Mouse (Mus musculus) C2C12 (cell line): Measurements from ENCODE around the gene Patj. TPM values are rescaled to one million over a fixed set of nuclear protein-coding genes. Genes with fewer than 3 reads are reported as not detected.

ENCODE experiments used
- H3K27me3 ChIP-seq: one replicate; pipeline ENCODE4 v1.6.1; 2011; ENCODE audit not compliant: control insufficient read depth, insufficient read depth, insufficient read length
- H3K36me3 ChIP-seq: one replicate; pipeline ENCODE4 v1.6.1; 2011; ENCODE audit not compliant: control insufficient read depth, insufficient read depth
- H3K4me3 ChIP-seq: one replicate; pipeline ENCODE4 v1.5.1; 2011; ENCODE audit warnings: mild to moderate bottlenecking, control low read depth; ENCODE audit not compliant: poor library complexity, insufficient read depth, severe bottlenecking
- H3K79me2 ChIP-seq: one replicate; pipeline ENCODE4 v1.6.1; 2011; ENCODE audit not compliant: control insufficient read depth, insufficient read depth
- H3K79me3 ChIP-seq: one replicate; pipeline ENCODE4 v1.6.1; 2011; ENCODE audit warnings: low read depth, control low read depth
- H3ac ChIP-seq: one replicate; pipeline ENCODE3; 2011; ENCODE audit warnings: low read depth; ENCODE audit not compliant: control insufficient read depth, insufficient read length
- CEBPB ChIP-seq: IDR thresholded peaks from one replicate; pipeline ENCODE4 v1.6.1; 2011; ENCODE audit warnings: low read depth, mild to moderate bottlenecking, control low read depth, moderate library complexity
- CTCF ChIP-seq: IDR thresholded peaks from one replicate; pipeline ENCODE4 v1.5.1; 2011; ENCODE audit not compliant: control insufficient read depth, insufficient read depth, insufficient read length
- FOSL1 ChIP-seq: IDR thresholded peaks from one replicate; pipeline ENCODE4 v1.8.0; 2011; ENCODE audit warnings: mild to moderate bottlenecking, low read length; ENCODE audit not compliant: poor library complexity, insufficient read depth, severe bottlenecking
- MAX ChIP-seq: IDR thresholded peaks from one replicate; pipeline ENCODE4 v1.6.1; 2011; ENCODE audit warnings: mild to moderate bottlenecking, control low read depth
- MYOD1 ChIP-seq: IDR thresholded peaks from one replicate; pipeline ENCODE4 v1.6.1; 2011; ENCODE audit warnings: low read depth; ENCODE audit not compliant: control insufficient read depth, insufficient read length
- MYOG ChIP-seq: IDR thresholded peaks from one replicate; pipeline ENCODE4 v1.6.1; 2011; ENCODE audit not compliant: control insufficient read depth, insufficient read length; ENCODE audit errors: extremely low read depth
- USF1 ChIP-seq: IDR thresholded peaks from one replicate; pipeline ENCODE4 v1.6.1; 2011; ENCODE audit warnings: low read depth, mild to moderate bottlenecking, control low read depth, moderate library complexity
- polyA plus RNA-seq: library from polyadenylated mRNA; unstranded; fragments of >200 nt; fragmentation: generic; extraction: Trizol; gene quantifications from one replicate; pipeline ENCODE4 v1.2.1, GENCODE M21; 2012; ENCODE audit warnings: missing spikeins

Patj gene
- polyA plus RNA-seq, 1 experiment: 3.3 TPM

GRCm38 (mm10) chr4:98666451-98666850 is 270.9 kb downstream of the Patj start:
- no peaks in the 10 kb centered on the region for H3K36me3 ChIP-seq

GRCm38 (mm10) chr4:98667009-98667408 is 271.4 kb downstream of the Patj start:
- Histone ChIP-seq H3K27me3 (no peaks in the 10 kb centered on the region), H3K79me2 (no peaks in the 10 kb centered on the region), H3ac (no peak overlapping the region), H3K79me3 (no peaks in the 10 kb centered on the region), H3K4me3 (no peak overlapping the region), H3K36me3 (no peaks in the 10 kb centered on the region)
- TF ChIP-seq USF1: no peak
- TF ChIP-seq FOSL1: no peak
- TF ChIP-seq MAX: no peak
- no peak for TF ChIP-seq CTCF
- no peak for TF ChIP-seq CEBPB
- TF ChIP-seq MYOG: no peak
- no peak for TF ChIP-seq MYOD1

More at GRCm38 (mm10) chr4:98666451-98666850, 270.9 kb downstream of the Patj start:
- Histone ChIP-seq H3K79me2 (no peaks in the 10 kb centered on the region), H3K27me3 (no peaks in the 10 kb centered on the region), H3K4me3 (no peak overlapping the region), H3K79me3 (no peaks in the 10 kb centered on the region), H3ac (no peak overlapping the region)
- no peak for TF ChIP-seq CTCF
- TF ChIP-seq MYOD1: no peak
- no peak for TF ChIP-seq FOSL1
- no peak for TF ChIP-seq MAX
- TF ChIP-seq CEBPB: no peak
- no peak for TF ChIP-seq MYOG
- no peak for TF ChIP-seq USF1

DNA sequence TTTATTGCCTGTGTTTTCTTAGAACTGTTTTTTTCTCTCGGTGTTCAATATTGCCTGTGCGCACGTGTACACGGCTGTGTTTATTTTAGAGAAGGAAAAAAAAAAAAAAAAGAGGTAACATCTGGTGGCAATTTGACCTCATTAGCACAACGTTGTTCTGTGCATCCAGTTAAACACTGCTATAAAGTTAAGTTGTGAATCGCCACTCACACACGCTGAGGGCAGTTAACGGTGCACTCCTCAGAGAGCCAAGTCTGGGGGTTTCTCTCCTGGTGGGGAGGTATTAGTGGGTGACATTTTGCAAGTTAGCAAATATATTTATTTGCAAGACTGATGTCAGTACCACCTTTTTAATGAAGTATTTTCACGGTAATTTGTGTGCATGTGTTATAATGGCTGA is 281.9 kb downstream of the Patj start:
- H3K79me2 ChIP-seq: no peaks in the 10 kb centered on the region
- no peak overlapping the region for H3K4me3 ChIP-seq
- H3K36me3 ChIP-seq: no peaks in the 10 kb centered on the region
- H3K79me3 ChIP-seq: no peaks in the 10 kb centered on the region
- H3K27me3 ChIP-seq: no peaks in the 10 kb centered on the region
- H3ac ChIP-seq: no peak overlapping the region
- no peak for TF ChIP-seq MAX
- no peak for TF ChIP-seq USF1
- TF ChIP-seq CEBPB: no peak
- TF ChIP-seq MYOD1: no peak
- no peak for TF ChIP-seq CTCF
- TF ChIP-seq FOSL1: no peak
- no peak for TF ChIP-seq MYOG

- Histone ChIP-seq H3K4me3 (no peak overlapping the region), H3K36me3 (no peaks in the 10 kb centered on the region), H3K79me2 (no peaks in the 10 kb centered on the region), H3ac (no peak overlapping the region), H3K27me3 (no peaks in the 10 kb centered on the region), H3K79me3 (no peaks in the 10 kb centered on the region)
- TF ChIP-seq CTCF: no peak
- TF ChIP-seq CEBPB: no peak
- no peak for TF ChIP-seq MAX
These were observed 291.2 kb downstream of the Patj start for GRCm38 (mm10) chr4:98686678-98687267.

- Histone ChIP-seq H3K4me3 (no peak overlapping the region), H3K36me3 (no peaks in the 10 kb centered on the region), H3K79me3 (no peaks in the 10 kb centered on the region), H3K27me3 (no peaks in the 10 kb centered on the region), H3K79me2 (no peaks in the 10 kb centered on the region), H3ac (no peak overlapping the region)
- TF ChIP-seq CTCF: no peak
- no peak for TF ChIP-seq USF1
- TF ChIP-seq MYOD1: no peak
- TF ChIP-seq MAX: no peak
- no peak for TF ChIP-seq FOSL1
- TF ChIP-seq MYOG: no peak
- no peak for TF ChIP-seq CEBPB
These were observed 292.5 kb downstream of the Patj start for GRCm38 (mm10) chr4:98688116-98688515.

GRCm38 (mm10) chr4:98688520-98688919 is 292.9 kb downstream of the Patj start:
- no peaks in the 10 kb centered on the region for H3K27me3 ChIP-seq
- H3K79me3 ChIP-seq: no peaks in the 10 kb centered on the region
- H3K36me3 ChIP-seq: no peaks in the 10 kb centered on the region
- TF ChIP-seq MYOG: no peak
- no peak for TF ChIP-seq CTCF
- no peak for TF ChIP-seq FOSL1
- no peak for TF ChIP-seq USF1
- no peak for TF ChIP-seq CEBPB
- no peak for TF ChIP-seq MYOD1
- TF ChIP-seq MAX: no peak
- no peak overlapping the region for H3K4me3 ChIP-seq
- no peaks in the 10 kb centered on the region for H3K79me2 ChIP-seq
- H3ac ChIP-seq: no peak overlapping the region
